15 mouse cellular contexts compared by ENCODE assay signal in genomic region chr11:71886771-71887170, GRCm38 (mm10).
DNase-seq lines count a peak whose midpoint lies in the region.
"Had no signal": no experiment of that assay in that cellular context is flagged by ENCODE, and none has a peak within 500 bp of the region (broad histone marks: within the 10 kb centered on the region; RNA-seq: fewer than 3 reads in every experiment).

No protein-coding gene starts in this region.

- peak; percentile 24 for DNase-seq in left cerebral cortex, postnatal 4 days
- DNase-seq in left cerebral cortex, postnatal 10 days (ENCODE audit: extremely low spot score in 1 of 2, low spot score in 2 of 2): no peak
- peak; percentile 40 to 49 for DNase-seq in cerebellum, adult 18-20 months
- DNase-seq in cerebellum, postnatal 10 days: peak; percentile 52 to 56
- no peak for DNase-seq in layer of hippocampus, postnatal 36 days
- no peak for DNase-seq in kidney, postnatal 25 days
- DNase-seq in kidney, adult 11 months: no peak
- DNase-seq: adrenal gland, postnatal 25 days; gastrocnemius, postnatal 10 days; kidney, postnatal 14 days; liver; lung, embryonic 14.5 days; lung, postnatal 14 days; midbrain, embryonic 14.5 days; right cerebral cortex, postnatal 25 days had no signal

- intact Hi-C loops in left cerebral cortex, postnatal 4 days (cut with DNase I): no loop called here
- intact Hi-C loops in left cerebral cortex, postnatal 10 days (cut with DNase I): no loop called here

Comparison
In these comparisons a context has a peak if more than half of its experiments do, and no peak if none do; other contexts are left out.
1. DNase-seq: peak in left cerebral cortex, postnatal 4 days (single experiment), cerebellum, adult 18-20 months (2 of 2) and cerebellum, postnatal 10 days (2 of 2); none in left cerebral cortex, postnatal 10 days (0 of 2), layer of hippocampus, postnatal 36 days (0 of 2), kidney, postnatal 25 days (0 of 2) and kidney, adult 11 months (single experiment).